Mouse (Mus musculus): ENCODE measurements around the gene H2-T22. TPM values are rescaled to one million over a fixed set of nuclear protein-coding genes. Genes with fewer than 3 reads are reported as not detected.
A peak's percentile ranks its signal among the peaks of the same experiment; 100 is the strongest.
"Not testable (repeated sequence)": the region's sequence is repeated elsewhere in the genome, so short reads cannot be mapped to it uniquely, and the experiment has no call there.

Gene H2-T22
- 19.3 and 21.8 TPM in 2 replicates for polyA plus RNA-seq (2014; fragmentation: Nextera tagmentation; extraction: Ambion mirVana)

- Histone ChIP-seq H3K4me3 (ENCODE audit: low read depth, low read length) (peak within 1 kb of the TSS; percentile 31), H3K4me2 (replicated peaks; ENCODE audit: low read depth, low read length) (peak within 1 kb of the TSS; percentile 58), H3K9ac (replicated peaks; ENCODE audit: low read depth, low read length) (peak within 1 kb of the TSS; percentile 25; the same call in 1 of the 2 replicates), H3K27ac (ENCODE audit: low read length) (peak within 1 kb of the TSS; percentile 22; the same call in 1 of the 2 replicates)
- H3K36me3 ChIP-seq (ENCODE audit: control insufficient read depth, insufficient read depth, low read length); H3K9me3 ChIP-seq (ENCODE audit: control insufficient read depth, low read depth, low read length); H3K4me1 ChIP-seq (ENCODE audit: control insufficient read depth, insufficient read depth, low read length); H3K27me3 ChIP-seq (ENCODE audit: control insufficient read depth, insufficient read depth, low read length): not testable (repeated sequence)
- ATAC-seq (ENCODE audit: insufficient number of reproducible peaks, insufficient read depth, low FRiP score, low read depth), result peak; percentile 94
- WGBS, result under 1% methylated on average over 12 of the region's 12 CpGs
Measured at GRCm38 (mm10) chr17:36042610-36043169, at the start of gene H2-T22, which contains the start of gene Gm6034. H2-T22 (minus strand) TSS chr17:36042747. Gm6034 (plus strand) TSS chr17:36042961.

GRCm38 (mm10) chr17:36091933-36092332 lies 49.4 kb upstream of the H2-T22 start:
- H3K36me3 ChIP-seq (ENCODE audit: control insufficient read depth, insufficient read depth, low read length); H3K9ac ChIP-seq (replicated peaks; ENCODE audit: low read depth, low read length); H3K27me3 ChIP-seq (ENCODE audit: control insufficient read depth, insufficient read depth, low read length); H3K4me3 ChIP-seq (ENCODE audit: low read depth, low read length); ATAC-seq (ENCODE audit: insufficient number of reproducible peaks, insufficient read depth, low FRiP score, low read depth); H3K4me1 ChIP-seq (ENCODE audit: control insufficient read depth, insufficient read depth, low read length); H3K4me2 ChIP-seq (replicated peaks; ENCODE audit: low read depth, low read length); H3K27ac ChIP-seq (ENCODE audit: low read length); H3K9me3 ChIP-seq (ENCODE audit: control insufficient read depth, low read depth, low read length): not testable (repeated sequence)
- no CpG with 5 or more reads among the region's 2 CpGs for WGBS

- H3K27ac ChIP-seq (ENCODE audit: low read length); H3K9me3 ChIP-seq (ENCODE audit: control insufficient read depth, low read depth, low read length); H3K4me2 ChIP-seq (replicated peaks; ENCODE audit: low read depth, low read length); H3K4me3 ChIP-seq (ENCODE audit: low read depth, low read length); ATAC-seq (ENCODE audit: insufficient number of reproducible peaks, insufficient read depth, low FRiP score, low read depth); H3K27me3 ChIP-seq (ENCODE audit: control insufficient read depth, insufficient read depth, low read length); H3K36me3 ChIP-seq (ENCODE audit: control insufficient read depth, insufficient read depth, low read length); H3K9ac ChIP-seq (replicated peaks; ENCODE audit: low read depth, low read length); H3K4me1 ChIP-seq (ENCODE audit: control insufficient read depth, insufficient read depth, low read length): not testable (repeated sequence)
- WGBS, result 48% methylated on average over 1 of the region's 1 CpGs
Measured at GRCm38 (mm10) chr17:36085976-36086375, 43.4 kb upstream of the H2-T22 start.

GRCm38 (mm10) chr17:36083870-36084451 lies 41.4 kb upstream of the H2-T22 start:
- Histone ChIP-seq H3K4me3 (ENCODE audit: low read depth, low read length) (peak overlapping the region; percentile 48), H3K36me3 (ENCODE audit: control insufficient read depth, insufficient read depth, low read length) (no peaks in the 10 kb centered on the region), H3K4me2 (replicated peaks; ENCODE audit: low read depth, low read length) (peak overlapping the region; percentile 96), H3K9ac (replicated peaks; ENCODE audit: low read depth, low read length) (peak overlapping the region; percentile 12; the same call in 1 of the 2 replicates), H3K27ac (ENCODE audit: low read length) (no peak overlapping the region), H3K4me1 (ENCODE audit: control insufficient read depth, insufficient read depth, low read length) (no peaks in the 10 kb centered on the region), H3K9me3 (ENCODE audit: control insufficient read depth, low read depth, low read length) (no peaks in the 10 kb centered on the region), H3K27me3 (ENCODE audit: control insufficient read depth, insufficient read depth, low read length) (no peaks in the 10 kb centered on the region)
- ATAC-seq (ENCODE audit: insufficient number of reproducible peaks, insufficient read depth, low FRiP score, low read depth), result no peak
- WGBS, result 1% methylated on average over 40 of the region's 42 CpGs

GRCm38 (mm10) chr17:36083266-36083869 lies 40.8 kb upstream of the H2-T22 start:
- ATAC-seq (ENCODE audit: insufficient number of reproducible peaks, insufficient read depth, low FRiP score, low read depth), result peak; percentile 65

GRCm38 (mm10) chr17:36082519-36083232 lies 40.1 kb upstream of the H2-T22 start:
- Histone ChIP-seq H3K4me3 (ENCODE audit: low read depth, low read length) (peak overlapping the region; percentile 48), H3K4me2 (replicated peaks; ENCODE audit: low read depth, low read length) (peak overlapping the region; percentile 96)
- not testable (repeated sequence) for H3K9me3 ChIP-seq (ENCODE audit: control insufficient read depth, low read depth, low read length); H3K27me3 ChIP-seq (ENCODE audit: control insufficient read depth, insufficient read depth, low read length); H3K27ac ChIP-seq (ENCODE audit: low read length); ATAC-seq (ENCODE audit: insufficient number of reproducible peaks, insufficient read depth, low FRiP score, low read depth); H3K4me1 ChIP-seq (ENCODE audit: control insufficient read depth, insufficient read depth, low read length); H3K9ac ChIP-seq (replicated peaks; ENCODE audit: low read depth, low read length); H3K36me3 ChIP-seq (ENCODE audit: control insufficient read depth, insufficient read depth, low read length)
- WGBS, result 37% methylated on average over 5 of the region's 6 CpGs

More at GRCm38 (mm10) chr17:36083266-36083869, 40.8 kb upstream of the H2-T22 start:
- H3K4me3 ChIP-seq (ENCODE audit: low read depth, low read length), result peak overlapping the region; percentile 48
- no peak overlapping the region for H3K27ac ChIP-seq (ENCODE audit: low read length)
- H3K4me2 ChIP-seq (replicated peaks; ENCODE audit: low read depth, low read length), result peak overlapping the region; percentile 96
- H3K27me3 ChIP-seq (ENCODE audit: control insufficient read depth, insufficient read depth, low read length), result no peaks in the 10 kb centered on the region
- H3K9ac ChIP-seq (replicated peaks; ENCODE audit: low read depth, low read length), result peak overlapping the region; percentile 12; the same call in 1 of the 2 replicates
- no peaks in the 10 kb centered on the region for H3K4me1 ChIP-seq (ENCODE audit: control insufficient read depth, insufficient read depth, low read length)
- under 1% methylated on average over 46 of the region's 46 CpGs for WGBS
- H3K9me3 ChIP-seq (ENCODE audit: control insufficient read depth, low read depth, low read length), result no peaks in the 10 kb centered on the region
- H3K36me3 ChIP-seq (ENCODE audit: control insufficient read depth, insufficient read depth, low read length), result no peaks in the 10 kb centered on the region

GRCm38 (mm10) chr17:36081901-36082300 lies 39.4 kb upstream of the H2-T22 start:
- H3K27me3 ChIP-seq (ENCODE audit: control insufficient read depth, insufficient read depth, low read length); H3K4me2 ChIP-seq (replicated peaks; ENCODE audit: low read depth, low read length); H3K4me3 ChIP-seq (ENCODE audit: low read depth, low read length); H3K4me1 ChIP-seq (ENCODE audit: control insufficient read depth, insufficient read depth, low read length); H3K9me3 ChIP-seq (ENCODE audit: control insufficient read depth, low read depth, low read length); H3K9ac ChIP-seq (replicated peaks; ENCODE audit: low read depth, low read length); H3K27ac ChIP-seq (ENCODE audit: low read length); ATAC-seq (ENCODE audit: insufficient number of reproducible peaks, insufficient read depth, low FRiP score, low read depth); H3K36me3 ChIP-seq (ENCODE audit: control insufficient read depth, insufficient read depth, low read length): not testable (repeated sequence)

GRCm38 (mm10) chr17:36060829-36061228 lies 18.3 kb upstream of the H2-T22 start:
- Histone ChIP-seq H3K4me3 (ENCODE audit: low read depth, low read length) (no peak overlapping the region), H3K4me2 (replicated peaks; ENCODE audit: low read depth, low read length) (no peak overlapping the region), H3K36me3 (ENCODE audit: control insufficient read depth, insufficient read depth, low read length) (no peaks in the 10 kb centered on the region), H3K9me3 (ENCODE audit: control insufficient read depth, low read depth, low read length) (no peaks in the 10 kb centered on the region), H3K27ac (ENCODE audit: low read length) (no peak overlapping the region), H3K4me1 (ENCODE audit: control insufficient read depth, insufficient read depth, low read length) (no peaks in the 10 kb centered on the region), H3K9ac (replicated peaks; ENCODE audit: low read depth, low read length) (no peak overlapping the region), H3K27me3 (ENCODE audit: control insufficient read depth, insufficient read depth, low read length) (no peaks in the 10 kb centered on the region)
- ATAC-seq (ENCODE audit: insufficient number of reproducible peaks, insufficient read depth, low FRiP score, low read depth), result no peak
- WGBS, result 38% methylated on average over 2 of the region's 2 CpGs

All from stomach, embryonic 14.5 days (tissue).